Mouse (Mus musculus): Measurements from ENCODE around the gene Sh3gl2.

- no peak for TF ChIP-seq EP300 (IDR thresholded peaks at IDR 0.05; ENCODE audit: low read depth)
- TF ChIP-seq CTCF (IDR thresholded peaks at IDR 0.05; ENCODE audit: low read depth): no peak
These were observed 37.6 kb downstream of the Sh3gl2 start for GRCm38 (mm10) chr4:85242562-85242961.

Data from liver, embryonic 14.5 days (tissue).